Mouse (Mus musculus) lung, adult 2 months (tissue): ENCODE measurements around the gene Abcb9.
A peak's percentile ranks its signal among the peaks of the same experiment; 100 is the strongest.

ENCODE experiments used
- CTCF ChIP-seq: fragments of 200-500 bp; IDR thresholded peaks from 2 replicates; pipeline ENCODE4 v1.5.1; 2011; ENCODE audit warnings: mild to moderate bottlenecking, low read length, control low read depth; ENCODE audit not compliant: insufficient read depth
- POLR2A ChIP-seq: fragments of 200-500 bp; IDR thresholded peaks from 2 replicates; pipeline ENCODE4 v1.6.1; 2011; ENCODE audit warnings: low read depth, mild to moderate bottlenecking, control low read depth, low read length, borderline replicate concordance; ENCODE audit errors: extremely low read depth

DNA sequence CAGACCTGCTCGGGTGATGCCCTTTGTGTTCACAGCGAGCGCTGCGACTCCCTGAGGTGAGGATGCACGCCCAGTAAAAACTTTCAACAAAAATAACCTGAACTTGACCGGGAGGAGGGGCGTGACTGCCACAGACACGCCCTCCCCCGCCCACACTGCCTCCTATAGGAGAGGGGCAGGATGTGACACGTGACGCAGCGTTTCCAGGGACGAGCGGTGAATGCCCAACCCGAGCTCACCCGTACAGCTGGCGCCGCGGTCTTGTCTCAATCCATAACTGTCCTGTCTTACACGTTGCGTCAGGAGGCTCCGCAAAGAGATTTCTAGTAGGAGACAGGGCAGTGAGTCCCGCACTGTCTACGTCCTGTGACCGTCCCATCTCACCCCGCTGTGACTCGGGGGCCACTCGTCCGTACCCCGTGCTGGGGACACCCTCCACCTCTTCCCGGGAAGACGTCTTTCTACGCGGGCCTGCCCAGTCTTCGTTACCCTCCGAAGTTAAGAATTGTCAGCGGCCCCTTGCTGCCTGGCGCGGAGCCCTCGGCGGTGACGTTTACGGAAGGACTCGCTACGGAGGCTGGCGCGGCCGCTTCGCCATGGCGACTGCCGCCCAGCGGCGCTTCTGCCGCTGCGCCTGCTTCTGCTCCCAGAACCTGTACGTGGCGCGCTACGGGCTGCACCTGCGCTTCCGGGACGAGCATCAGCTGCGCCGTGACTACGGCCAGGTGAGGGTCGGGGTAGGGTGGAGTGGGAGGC, 16.3 kb upstream of the Abcb9 start, which contains the start of gene Ogfod2:
- TF ChIP-seq CTCF (no peak), POLR2A (peak; percentile 68; the same call in 1 of the 2 replicates)
